Mouse (Mus musculus) neural tube, embryonic 14.5 days (tissue): ENCODE results near the gene Stmn1. TPM values are rescaled to one million over a fixed set of nuclear protein-coding genes. Genes with fewer than 3 reads are reported as not detected.

Experiments
- ATAC-seq: fragments of 200-750 bp; cut with Nextera tagmentation; 2 replicates; pipeline ENCODE4 v1.8.0; 2017; ENCODE audit warnings: low read depth, mild to moderate bottlenecking, moderate TSS enrichment, moderate library complexity
- H3K27ac ChIP-seq: fragments of 300-500 bp; sonication (generic); 2 replicates; pipeline ENCODE4 v1.5.1; 2014; ENCODE audit warnings: low read depth, mild to moderate bottlenecking, control low read depth, low read length, moderate library complexity, mixed read lengths
- H3K27me3 ChIP-seq: fragments of 300-500 bp; sonication (generic); 2 replicates; pipeline ENCODE4 v1.6.1; 2014; ENCODE audit warnings: low read length; ENCODE audit not compliant: control insufficient read depth, insufficient read depth
- H3K36me3 ChIP-seq: fragments of 300-500 bp; sonication (generic); 2 replicates; pipeline ENCODE4 v1.6.1; 2014; ENCODE audit warnings: low read length, mixed read lengths; ENCODE audit not compliant: control insufficient read depth, insufficient read depth
- H3K4me1 ChIP-seq: fragments of 300-500 bp; sonication (generic); 2 replicates; pipeline ENCODE4 v1.6.1; 2014; ENCODE audit warnings: low read length; ENCODE audit not compliant: control insufficient read depth, insufficient read depth
- H3K4me2 ChIP-seq: fragments of 300-500 bp; sonication (generic); 2 replicates; pipeline ENCODE4 v1.6.1; 2014; ENCODE audit warnings: mild to moderate bottlenecking, low read depth, low read length, control low read depth
- H3K4me3 ChIP-seq: fragments of 300-500 bp; sonication (generic); 2 replicates; pipeline ENCODE4 v1.5.1; 2014; ENCODE audit warnings: low read depth, low read length, control low read depth, mixed read lengths
- H3K9ac ChIP-seq: fragments of 300-500 bp; sonication (generic); replicated peaks from 2 replicates; pipeline ENCODE4 v1.6.1; 2014; ENCODE audit warnings: low read depth, mild to moderate bottlenecking, control low read depth, low read length, mixed read lengths
- H3K9me3 ChIP-seq: fragments of 300-500 bp; sonication (generic); 2 replicates; pipeline ENCODE4 v1.6.1; 2016; ENCODE audit warnings: low read length; ENCODE audit not compliant: control insufficient read depth
- WGBS: fragments of 180-500 bp; shearing (Covaris S2); extraction: QIAGEN DNeasy Blood & Tissue Kit; methylation state at CpG from one replicate; pipeline ENCODE4 v1.1.7; 2014; 5-methylcytosine and 5-hydroxymethylcytosine counted together
- polyA plus RNA-seq: library from polyadenylated mRNA; unstranded; fragments of >200 nt; fragmentation: Nextera tagmentation; extraction: Ambion mirVana; gene quantifications from 2 replicates; pipeline ENCODE4 v1.2.1, GENCODE M21; 2014

The Stmn1 gene
- polyA plus RNA-seq, 1 experiment from 2014 or later = 5,364 TPM

GRCm38 (mm10) chr4:134478031-134478430 is 9.9 kb downstream of the Stmn1 start:
- Histone ChIP-seq H3K4me1 (peaks cover 13% of the 10 kb centered on the region), H3K9me3 (no peaks in the 10 kb centered on the region), H3K27ac (peak overlapping the region; percentile 39), H3K27me3 (no peaks in the 10 kb centered on the region), H3K4me3 (no peak overlapping the region), H3K4me2 (no peak overlapping the region), H3K36me3 (peaks cover 25% of the 10 kb centered on the region), H3K9ac (no peak overlapping the region; the same call in 1 of the 2 replicates)
- 4% methylated on average over 9 of the region's 9 CpGs for WGBS
- peak; percentile 62 for ATAC-seq

- Histone ChIP-seq H3K4me1 (peaks cover 5% of the 10 kb centered on the region; the same call in 1 of the 2 replicates), H3K4me3 (no peak overlapping the region), H3K36me3 (peaks cover 12% of the 10 kb centered on the region), H3K4me2 (no peak overlapping the region), H3K27me3 (no peaks in the 10 kb centered on the region), H3K9me3 (no peaks in the 10 kb centered on the region), H3K9ac (no peak overlapping the region), H3K27ac (no peak overlapping the region)
- 85% methylated on average over 4 of the region's 4 CpGs for WGBS
- ATAC-seq = no peak
Measured at GRCm38 (mm10) chr4:134479839-134480238, 11.7 kb downstream of the Stmn1 start.

GRCm38 (mm10) chr4:134480864-134481263 is 12.7 kb downstream of the Stmn1 start:
- peaks cover 5% of the 10 kb centered on the region; the same call in 1 of the 2 replicates for H3K4me1 ChIP-seq
- 0 out of 2 replicates have a peak, but pooled peaks have one; percentile 25 for ATAC-seq
- no peak overlapping the region for H3K27ac ChIP-seq
- H3K4me2 ChIP-seq = no peak overlapping the region
- no peaks in the 10 kb centered on the region for H3K9me3 ChIP-seq
- peaks cover 8% of the 10 kb centered on the region for H3K36me3 ChIP-seq
- no peak overlapping the region for H3K9ac ChIP-seq
- 25% methylated on average over 6 of the region's 6 CpGs for WGBS
- H3K27me3 ChIP-seq = no peaks in the 10 kb centered on the region
- H3K4me3 ChIP-seq = no peak overlapping the region

- Histone ChIP-seq H3K4me2 (no peak overlapping the region), H3K27me3 (no peaks in the 10 kb centered on the region), H3K36me3 (peaks cover 8% of the 10 kb centered on the region), H3K9ac (no peak overlapping the region), H3K27ac (no peak overlapping the region), H3K4me1 (peaks cover 5% of the 10 kb centered on the region; the same call in 1 of the 2 replicates), H3K9me3 (no peaks in the 10 kb centered on the region), H3K4me3 (no peak overlapping the region)
- WGBS = 64% methylated on average over 6 of the region's 6 CpGs
- ATAC-seq = no peak
Measured at GRCm38 (mm10) chr4:134481270-134481669, 13.2 kb downstream of the Stmn1 start.

GRCm38 (mm10) chr4:134482442-134482841 is 14.3 kb downstream of the Stmn1 start:
- peaks cover 5% of the 10 kb centered on the region; the same call in 1 of the 2 replicates for H3K4me1 ChIP-seq
- no peak for ATAC-seq
- H3K27ac ChIP-seq = no peak overlapping the region
- no peaks in the 10 kb centered on the region for H3K27me3 ChIP-seq
- no peaks in the 10 kb centered on the region for H3K36me3 ChIP-seq
- H3K9me3 ChIP-seq = no peaks in the 10 kb centered on the region
- 86% methylated on average over 8 of the region's 8 CpGs for WGBS
- no peak overlapping the region for H3K4me3 ChIP-seq
- no peak overlapping the region for H3K4me2 ChIP-seq
- no peak overlapping the region for H3K9ac ChIP-seq

GRCm38 (mm10) chr4:134483078-134483688 is 15.1 kb downstream of the Stmn1 start:
- H3K27me3 ChIP-seq = no peaks in the 10 kb centered on the region
- H3K27ac ChIP-seq = no peak overlapping the region
- no peaks in the 10 kb centered on the region for H3K9me3 ChIP-seq
- ATAC-seq = no peak
- no peak overlapping the region for H3K4me3 ChIP-seq
- H3K9ac ChIP-seq = no peak overlapping the region
- WGBS = 73% methylated on average over 6 of the region's 6 CpGs
- peaks cover 2% of the 10 kb centered on the region; the same call in 1 of the 2 replicates for H3K4me1 ChIP-seq
- no peaks in the 10 kb centered on the region for H3K36me3 ChIP-seq
- no peak overlapping the region for H3K4me2 ChIP-seq

GRCm38 (mm10) chr4:134483696-134484095 is 15.6 kb downstream of the Stmn1 start:
- 51% methylated on average over 6 of the region's 6 CpGs for WGBS
- Histone ChIP-seq H3K4me2 (no peak overlapping the region), H3K9me3 (no peaks in the 10 kb centered on the region), H3K4me1 (peaks cover 2% of the 10 kb centered on the region; the same call in 1 of the 2 replicates), H3K27ac (no peak overlapping the region), H3K36me3 (no peaks in the 10 kb centered on the region), H3K27me3 (no peaks in the 10 kb centered on the region), H3K4me3 (no peak overlapping the region), H3K9ac (no peak overlapping the region)
- ATAC-seq = no peak

GRCm38 (mm10) chr4:134484231-134484630 is 16.1 kb downstream of the Stmn1 start:
- H3K27ac ChIP-seq = no peak overlapping the region
- 82% methylated on average over 10 of the region's 10 CpGs for WGBS
- ATAC-seq = no peak
- H3K4me3 ChIP-seq = no peak overlapping the region
- no peaks in the 10 kb centered on the region for H3K27me3 ChIP-seq
- H3K36me3 ChIP-seq = no peaks in the 10 kb centered on the region
- no peak overlapping the region for H3K4me2 ChIP-seq
- peaks cover 2% of the 10 kb centered on the region; the same call in 1 of the 2 replicates for H3K4me1 ChIP-seq
- no peak overlapping the region for H3K9ac ChIP-seq
- no peaks in the 10 kb centered on the region for H3K9me3 ChIP-seq

GRCm38 (mm10) chr4:134485151-134485900 is 17.2 kb downstream of the Stmn1 start:
- Histone ChIP-seq H3K9me3 (no peaks in the 10 kb centered on the region), H3K4me3 (no peak overlapping the region), H3K4me2 (no peak overlapping the region), H3K27me3 (no peaks in the 10 kb centered on the region), H3K27ac (no peak overlapping the region), H3K4me1 (peaks cover 2% of the 10 kb centered on the region; the same call in 1 of the 2 replicates), H3K36me3 (no peaks in the 10 kb centered on the region), H3K9ac (no peak overlapping the region)
- 90% methylated on average over 5 of the region's 5 CpGs for WGBS
- no peak for ATAC-seq
